Mouse (Mus musculus) ES-Bruce4 (cell line): ENCODE results near the gene Grm7. TPM values are rescaled to one million over a fixed set of nuclear protein-coding genes. Genes with fewer than 3 reads are reported as not detected.

Source experiments
- H3K27ac ChIP-seq: 2 replicates; pipeline ENCODE4 v1.5.1; 2012; ENCODE audit warnings: low read length, inconsistent platforms; ENCODE audit not compliant: insufficient read depth
- H3K27me3 ChIP-seq: 2 replicates; pipeline ENCODE4 v1.6.1; 2012; ENCODE audit warnings: mild to moderate bottlenecking, low read length, inconsistent platforms; ENCODE audit not compliant: control insufficient read depth, poor library complexity, insufficient read depth, severe bottlenecking
- H3K36me3 ChIP-seq: 2 replicates; pipeline ENCODE4 v1.6.1; 2012; ENCODE audit warnings: inconsistent platforms, mild to moderate bottlenecking, low read length, moderate library complexity; ENCODE audit not compliant: control insufficient read depth, poor library complexity, insufficient read depth, severe bottlenecking
- H3K4me1 ChIP-seq: one replicate; pipeline ENCODE4 v1.8.1; 2011; ENCODE audit warnings: low read length; ENCODE audit not compliant: control insufficient read depth, insufficient read depth
- H3K4me3 ChIP-seq: 2 replicates; pipeline ENCODE4 v1.5.1; 2011; ENCODE audit warnings: low read depth, mild to moderate bottlenecking, low read length
- H3K9ac ChIP-seq: 2 replicates; pipeline ENCODE4 v1.6.1; 2012; ENCODE audit warnings: low read depth, mild to moderate bottlenecking, inconsistent platforms; ENCODE audit not compliant: poor library complexity, severe bottlenecking
- H3K9me3 ChIP-seq: replicated peaks from 2 replicates; pipeline ENCODE4 v1.6.1; 2012; ENCODE audit warnings: mild to moderate bottlenecking, low read length, inconsistent platforms; ENCODE audit not compliant: control insufficient read depth, poor library complexity, insufficient read depth, severe bottlenecking
- CTCF ChIP-seq: IDR thresholded peaks from one replicate; pipeline ENCODE4 v1.8.1; 2011; ENCODE audit warnings: low read depth, low read length
- EP300 ChIP-seq: IDR thresholded peaks from 2 replicates; pipeline ENCODE4 v1.6.1; 2011; ENCODE audit warnings: low read depth, low read length; ENCODE audit not compliant: insufficient read depth
- POLR2A ChIP-seq: IDR thresholded peaks from one replicate; pipeline ENCODE4 v1.8.1; 2011; ENCODE audit warnings: low read length; ENCODE audit not compliant: insufficient read depth
- polyA plus RNA-seq: library from polyadenylated mRNA; stranded (reverse); fragments of >200 nt; gene quantifications from 2 replicates; pipeline ENCODE4 v1.2.4, GENCODE M21; 2011; ENCODE audit warnings: low read depth; ENCODE audit not compliant: missing spikeins, insufficient read depth, insufficient read length

Gene Grm7
- polyA plus RNA-seq, 1 experiment = not detected

- H3K27me3 ChIP-seq = no peaks in the 10 kb centered on the region
- H3K9ac ChIP-seq = no peak overlapping the region
- no peaks in the 10 kb centered on the region for H3K4me1 ChIP-seq
- no peak for TF ChIP-seq EP300
- no peak for TF ChIP-seq POLR2A
- no peak overlapping the region for H3K4me3 ChIP-seq
- no peaks in the 10 kb centered on the region for H3K36me3 ChIP-seq
- H3K27ac ChIP-seq = no peak overlapping the region
- H3K9me3 ChIP-seq = no peaks in the 10 kb centered on the region
Measured at GRCm38 (mm10) chr6:111303912-111304555, 658.7 kb downstream of the Grm7 start.

GRCm38 (mm10) chr6:111361681-111362080 lies 716.3 kb downstream of the Grm7 start:
- H3K4me1 ChIP-seq = no peaks in the 10 kb centered on the region
- no peak overlapping the region for H3K4me3 ChIP-seq

GRCm38 (mm10) chr6:111368111-111368510 lies 722.7 kb downstream of the Grm7 start:
- no peaks in the 10 kb centered on the region for H3K9me3 ChIP-seq
- no peak overlapping the region for H3K4me3 ChIP-seq
- H3K9ac ChIP-seq = no peak overlapping the region
- H3K27ac ChIP-seq = no peak overlapping the region
- TF ChIP-seq EP300 (no peak), POLR2A (no peak), CTCF (no peak)
- no peaks in the 10 kb centered on the region for H3K36me3 ChIP-seq
- peaks cover 4% of the 10 kb centered on the region for H3K4me1 ChIP-seq
- H3K27me3 ChIP-seq = no peaks in the 10 kb centered on the region

More at GRCm38 (mm10) chr6:111361681-111362080, 716.3 kb downstream of the Grm7 start:
- no peak overlapping the region for H3K9ac ChIP-seq
- H3K27me3 ChIP-seq = no peaks in the 10 kb centered on the region
- H3K9me3 ChIP-seq = no peaks in the 10 kb centered on the region
- TF ChIP-seq POLR2A (no peak), EP300 (no peak), CTCF (no peak)
- no peaks in the 10 kb centered on the region for H3K36me3 ChIP-seq
- H3K27ac ChIP-seq = no peak overlapping the region

GRCm38 (mm10) chr6:111368551-111368950 lies 723.2 kb downstream of the Grm7 start:
- H3K9ac ChIP-seq = no peak overlapping the region
- no peaks in the 10 kb centered on the region for H3K36me3 ChIP-seq
- H3K27ac ChIP-seq = no peak overlapping the region
- peaks cover 5% of the 10 kb centered on the region for H3K4me1 ChIP-seq
- H3K27me3 ChIP-seq = no peaks in the 10 kb centered on the region
- no peak overlapping the region for H3K4me3 ChIP-seq
- H3K9me3 ChIP-seq = no peaks in the 10 kb centered on the region
- TF ChIP-seq POLR2A = no peak
- TF ChIP-seq EP300 = no peak
- no peak for TF ChIP-seq CTCF

GRCm38 (mm10) chr6:111369013-111369412 lies 723.6 kb downstream of the Grm7 start:
- no peaks in the 10 kb centered on the region for H3K36me3 ChIP-seq
- peaks cover 5% of the 10 kb centered on the region for H3K4me1 ChIP-seq
- TF ChIP-seq CTCF (no peak), POLR2A (no peak), EP300 (no peak)
- H3K4me3 ChIP-seq = no peak overlapping the region
- H3K27ac ChIP-seq = no peak overlapping the region
- no peak overlapping the region for H3K9ac ChIP-seq
- H3K9me3 ChIP-seq = no peaks in the 10 kb centered on the region
- no peaks in the 10 kb centered on the region for H3K27me3 ChIP-seq

GRCm38 (mm10) chr6:111371581-111372349 lies 726.4 kb downstream of the Grm7 start:
- no peaks in the 10 kb centered on the region for H3K27me3 ChIP-seq
- H3K9ac ChIP-seq = no peak overlapping the region
- peaks cover 5% of the 10 kb centered on the region for H3K4me1 ChIP-seq
- no peak overlapping the region for H3K4me3 ChIP-seq
- TF ChIP-seq EP300 (peak; percentile 82; the same call in 1 of the 2 replicates), CTCF (no peak), POLR2A (no peak)
- no peaks in the 10 kb centered on the region for H3K9me3 ChIP-seq
- H3K27ac ChIP-seq = 0 out of 2 replicates have a peak overlapping the region, but pooled peaks have one; percentile 54
- no peaks in the 10 kb centered on the region for H3K36me3 ChIP-seq
